Mouse (Mus musculus) splenic B cell, adult 2 months (primary cell): ENCODE measurements around the gene Vmn1r227.

Experiments
- DNase-seq: peaks from one replicate; pipeline ENCODE4 v3.0.0-alpha.2; 2011; ENCODE audit warnings: low read depth, low spot score
- H3K27me3 ChIP-seq: 2 replicates; pipeline ENCODE4 v1.6.1; 2012; ENCODE audit warnings: mild to moderate bottlenecking, low read length, moderate library complexity, mixed read lengths; ENCODE audit not compliant: control insufficient read depth, poor library complexity, insufficient read depth, severe bottlenecking
- H3K36me3 ChIP-seq: 2 replicates; pipeline ENCODE4 v1.6.1; 2012; ENCODE audit warnings: mild to moderate bottlenecking, low read length, moderate library complexity, mixed read lengths; ENCODE audit not compliant: control insufficient read depth, poor library complexity, insufficient read depth, severe bottlenecking

Gene Vmn1r227

GRCm38 (mm10) chr17:20729543-20729942 lies at the start of gene Vmn1r227:
Gene Vmn1r227, plus strand, starts transcription at chr17:20729843.
- DNase-seq: no peak
- no peaks in the 10 kb centered on the region for H3K36me3 ChIP-seq
- H3K27me3 ChIP-seq: no peaks in the 10 kb centered on the region

- no peaks in the 10 kb centered on the region for H3K27me3 ChIP-seq
- H3K36me3 ChIP-seq: no peaks in the 10 kb centered on the region
- no peak for DNase-seq
Observed at GRCm38 (mm10) chr17:20682543-20682942, 47.1 kb upstream of the Vmn1r227 start, which contains the start of gene Vmn1r226. Gene Vmn1r226, plus strand, starts transcription at chr17:20682843.

GRCm38 (mm10) chr17:20786057-20786456 lies 56.4 kb downstream of the Vmn1r227 start, which contains the start of gene Vmn1r228:
Gene Vmn1r228, minus strand, starts transcription at chr17:20786157.
- H3K36me3 ChIP-seq: no peaks in the 10 kb centered on the region
- no peak for DNase-seq
- H3K27me3 ChIP-seq: no peaks in the 10 kb centered on the region
